Mouse (Mus musculus) hindlimb bud, embryonic 11.5 days (tissue): ENCODE measurements around the gene Crebl2.

ENCODE experiments used
- DNase-seq: peaks from one replicate; pipeline ENCODE4 v3.0.0-alpha.2; 2012; ENCODE audit warnings: low read depth, low spot score; ENCODE audit errors: extremely low spot score

Gene Crebl2

DNA sequence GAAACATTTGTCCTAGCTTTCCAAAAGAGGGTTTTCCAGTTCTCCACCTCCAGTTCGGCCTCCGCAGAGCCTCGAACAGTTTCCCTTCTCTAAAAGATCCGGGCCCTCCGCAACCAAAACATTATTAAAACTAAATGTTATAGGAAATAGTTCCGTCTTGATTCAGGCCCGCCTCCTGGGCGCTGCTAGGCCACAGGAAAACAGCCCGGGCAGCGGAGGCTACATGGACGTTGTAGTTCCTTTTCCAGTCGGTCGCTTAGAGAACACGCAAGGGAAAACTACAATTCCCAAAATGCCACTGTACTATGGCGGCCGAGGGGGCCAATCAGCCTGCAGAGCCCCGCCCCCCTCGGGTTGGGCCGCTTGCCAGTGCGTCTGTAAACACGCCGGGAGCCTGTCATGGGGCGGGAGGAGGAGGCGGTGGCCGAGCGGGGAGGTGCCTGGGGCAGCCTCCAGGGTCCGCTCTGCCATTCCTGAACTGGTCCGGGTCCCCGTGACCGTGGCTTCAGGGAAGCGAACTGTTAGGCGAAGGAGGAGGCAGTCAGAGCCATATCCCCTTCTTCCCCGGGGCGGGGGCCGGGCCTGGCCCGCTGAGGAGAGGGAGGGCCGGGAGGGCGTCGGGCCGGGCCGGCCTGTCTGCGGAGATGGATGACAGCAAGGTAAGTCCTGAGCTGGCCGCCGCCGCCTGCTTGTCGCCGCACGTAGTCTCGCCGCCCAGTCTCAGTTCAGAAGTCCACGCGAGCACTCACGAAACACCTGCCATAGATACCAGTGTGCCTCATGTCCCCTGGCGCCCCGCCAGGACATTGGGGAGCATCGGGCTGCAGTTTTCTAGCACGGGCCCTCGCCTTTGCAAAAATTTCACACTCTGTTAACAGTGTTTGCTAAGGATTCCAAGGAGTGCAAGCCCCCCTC is at the start of gene Crebl2:
Gene Crebl2 (plus strand): TSS at position 369 of the 915 bp plus-strand sequence.
- DNase-seq: peak; percentile 85

DNA sequence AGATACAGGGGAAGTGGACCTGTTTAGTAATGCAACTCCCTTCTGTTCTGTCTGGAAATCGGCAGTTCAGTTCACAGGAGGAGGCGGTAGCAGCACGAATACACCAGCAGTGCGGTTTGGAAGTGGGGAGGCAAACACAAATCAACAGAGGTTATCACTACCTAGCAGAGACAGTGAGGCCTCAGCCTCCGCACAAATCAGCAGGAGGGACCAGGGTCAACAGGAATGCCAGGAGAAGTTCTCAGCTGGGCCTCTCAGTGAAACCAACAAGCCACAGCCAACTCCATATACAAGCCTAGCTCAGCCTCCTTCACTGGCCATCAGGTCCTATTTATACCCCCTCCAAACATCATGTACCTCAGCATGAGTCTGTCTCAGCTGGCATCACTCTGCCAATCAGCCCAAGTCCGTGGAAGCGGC is 48.5 kb upstream of the Crebl2 start:
- DNase-seq: no peak

DNA sequence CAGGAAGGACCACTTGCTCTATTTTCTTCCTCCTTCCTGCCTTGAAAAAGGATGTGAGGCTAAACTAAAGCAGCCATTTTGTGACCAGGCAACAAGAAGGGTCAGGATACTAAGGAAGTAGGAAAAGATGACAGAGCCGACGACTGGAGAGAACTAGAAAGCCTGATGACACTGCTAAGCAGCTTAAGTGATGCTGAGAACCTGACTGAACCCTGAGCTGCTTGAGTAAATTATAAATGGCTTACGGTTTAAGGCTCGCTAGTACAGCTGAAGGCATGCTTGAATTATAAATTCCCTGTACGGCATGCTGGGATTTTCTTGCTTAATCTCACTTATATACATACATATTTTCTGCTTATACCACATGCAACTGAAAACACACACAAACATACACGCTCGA is 47.1 kb upstream of the Crebl2 start:
- no peak for DNase-seq

DNA sequence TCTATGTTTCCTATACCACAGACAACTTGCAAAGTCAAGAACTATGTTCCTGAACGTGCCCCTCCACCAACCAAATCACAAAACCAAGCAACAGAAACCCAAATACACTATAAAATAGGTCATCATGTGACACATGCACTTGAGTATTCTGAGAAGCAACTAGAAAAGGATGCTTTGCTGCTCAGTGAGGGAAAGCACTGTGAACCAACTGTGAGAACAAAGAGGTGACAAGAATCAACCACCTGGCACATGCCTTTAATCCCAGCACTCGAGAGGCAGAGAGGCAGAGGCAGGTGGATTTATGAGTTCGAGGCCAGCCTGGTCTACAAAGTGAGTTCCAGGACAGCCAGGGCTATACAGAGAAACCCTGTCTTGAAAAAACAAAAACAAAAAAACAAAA is 43.5 kb upstream of the Crebl2 start:
- no peak for DNase-seq

DNA sequence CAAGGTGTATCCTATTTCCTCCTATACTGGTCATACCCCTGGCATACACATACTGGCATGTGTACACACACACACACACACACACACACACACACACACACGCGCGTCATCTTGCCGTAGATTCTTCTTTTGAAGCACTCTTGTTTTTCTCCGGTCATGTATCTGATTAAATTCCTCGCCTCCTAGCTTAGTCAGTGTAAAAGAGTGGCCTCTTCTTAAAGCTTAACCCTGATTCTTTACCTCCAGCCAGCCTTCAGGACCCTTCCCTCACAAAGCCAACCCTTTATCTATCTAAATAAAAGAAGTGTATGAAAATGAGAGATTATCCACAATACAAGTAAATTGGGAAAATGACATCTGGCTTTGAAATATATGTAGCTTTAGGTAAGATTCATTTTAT is 40.9 kb upstream of the Crebl2 start:
- DNase-seq: no peak

DNA sequence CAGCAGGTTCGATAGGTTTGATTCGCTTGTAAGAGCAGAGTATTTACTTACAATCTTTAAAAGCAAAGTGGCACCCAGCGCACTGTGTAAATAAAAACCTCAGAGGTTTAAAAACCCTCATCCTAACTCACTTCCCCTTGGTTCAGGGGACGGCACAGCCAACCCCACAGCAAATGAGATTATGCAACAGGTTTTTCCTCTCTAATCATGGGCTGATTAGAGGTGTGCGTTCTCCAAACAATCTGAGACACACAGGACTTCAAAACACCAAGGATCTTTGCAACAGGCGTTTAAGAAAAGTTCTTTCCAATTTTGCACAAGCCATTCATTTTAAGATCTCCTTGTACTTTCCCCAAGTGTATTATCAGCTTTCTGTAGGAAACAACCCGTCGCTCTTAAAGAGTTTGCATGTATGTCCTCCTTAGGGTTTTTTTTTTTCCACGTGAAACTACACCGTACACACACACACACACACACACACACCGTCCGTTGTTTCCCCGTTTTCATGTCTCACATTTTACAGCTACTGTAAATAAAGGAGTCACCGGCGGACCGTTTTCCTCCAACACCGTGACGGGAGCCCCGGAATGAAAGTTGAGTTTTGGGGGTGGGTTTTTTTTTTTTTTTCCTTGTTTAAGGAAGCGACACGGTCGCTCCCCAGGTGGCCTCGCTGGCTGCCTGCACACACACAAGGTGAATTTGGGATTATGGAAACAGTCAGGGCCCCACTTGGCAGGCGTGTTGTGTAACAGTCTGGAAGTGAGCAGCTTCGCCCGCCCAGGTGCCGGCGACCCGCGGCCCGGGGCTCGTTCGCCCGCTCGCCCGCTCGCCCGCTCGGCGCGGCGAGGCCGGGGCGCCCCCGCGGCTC is 38.5 kb upstream of the Crebl2 start:
- no peak for DNase-seq

DNA sequence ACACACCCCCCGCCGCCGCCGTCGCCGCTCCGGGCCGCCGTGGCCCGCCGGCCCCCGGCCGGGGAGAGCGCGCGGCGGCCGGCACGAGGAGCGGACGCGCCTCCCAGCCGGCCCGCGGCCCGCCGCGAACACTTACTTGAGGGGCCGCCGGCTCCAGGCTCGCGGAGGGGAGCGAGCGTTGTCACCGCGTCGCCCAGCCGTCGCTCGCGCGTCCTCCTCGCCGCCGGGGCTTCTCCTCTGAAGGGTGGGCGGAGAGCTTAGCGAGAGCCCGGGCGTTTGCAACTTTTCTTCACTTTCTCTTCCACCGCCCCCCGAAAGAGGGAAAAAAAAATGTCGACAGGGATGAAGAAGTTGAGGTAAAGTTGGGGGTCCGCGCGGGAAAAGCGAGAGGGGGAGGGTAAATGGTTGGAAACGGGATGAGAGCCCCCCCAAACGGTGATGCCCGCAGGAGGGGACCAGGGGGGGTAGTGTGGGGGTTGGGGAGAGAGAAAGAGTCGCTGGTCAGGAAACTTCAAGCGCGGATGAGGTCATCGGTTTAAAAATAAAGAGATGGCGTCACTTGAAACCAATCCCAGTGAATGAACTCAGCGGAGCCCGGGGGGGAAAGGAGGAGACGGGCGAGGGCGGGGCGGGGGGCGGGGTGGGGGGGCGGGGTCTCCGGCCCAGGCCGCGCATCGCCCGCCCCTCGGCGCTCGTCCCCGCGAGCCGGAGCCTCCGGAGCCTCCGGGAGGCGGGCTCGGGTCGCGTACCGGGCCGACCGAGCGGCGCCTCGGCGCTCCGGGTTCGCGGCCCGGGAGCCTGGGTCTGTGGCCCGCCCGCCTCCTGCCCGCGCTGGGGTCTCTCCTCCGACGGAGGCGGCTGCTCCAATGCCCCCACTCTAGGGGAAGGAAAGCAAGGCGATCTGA is 37.6 kb upstream of the Crebl2 start, which contains the start of gene Dusp16:
Gene Dusp16 (minus strand): TSS at position 485 of the 905 bp plus-strand sequence.
- DNase-seq: peak; percentile 83

DNA sequence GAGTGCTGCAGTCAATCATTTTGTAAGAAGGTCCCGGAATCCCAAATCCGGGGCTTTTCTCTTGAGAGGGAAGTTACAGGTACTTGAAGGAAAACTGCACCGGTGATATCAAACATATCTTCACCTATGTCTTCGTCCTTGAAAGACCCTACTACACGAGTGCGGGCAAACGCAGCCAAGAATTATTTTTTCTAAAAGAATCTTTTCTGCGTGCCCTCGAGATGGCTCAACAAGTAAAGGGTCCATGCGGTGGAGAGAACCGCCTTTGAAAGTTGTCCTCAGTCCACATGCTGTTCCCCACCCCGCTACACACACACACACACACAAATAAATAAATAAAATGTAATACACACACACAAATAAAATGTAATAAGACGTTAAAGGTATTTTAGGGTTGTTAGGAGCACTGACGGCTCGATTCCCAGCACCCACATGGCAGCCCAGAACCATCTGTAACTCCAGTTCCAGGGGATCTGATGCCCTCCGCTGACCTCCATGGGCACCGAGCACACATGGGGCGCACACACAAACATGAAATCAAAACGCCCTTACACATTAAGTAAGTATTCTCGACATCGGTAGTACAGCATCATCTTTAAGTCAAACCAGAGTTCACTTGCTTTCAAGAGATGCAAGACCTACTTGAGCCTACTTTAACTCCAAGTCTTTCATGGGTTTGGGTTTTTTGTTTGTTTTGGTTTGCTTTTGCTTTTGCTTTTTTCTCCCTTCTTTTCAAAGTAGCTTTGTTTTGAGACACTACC is 36.7 kb upstream of the Crebl2 start:
- no peak for DNase-seq

DNA sequence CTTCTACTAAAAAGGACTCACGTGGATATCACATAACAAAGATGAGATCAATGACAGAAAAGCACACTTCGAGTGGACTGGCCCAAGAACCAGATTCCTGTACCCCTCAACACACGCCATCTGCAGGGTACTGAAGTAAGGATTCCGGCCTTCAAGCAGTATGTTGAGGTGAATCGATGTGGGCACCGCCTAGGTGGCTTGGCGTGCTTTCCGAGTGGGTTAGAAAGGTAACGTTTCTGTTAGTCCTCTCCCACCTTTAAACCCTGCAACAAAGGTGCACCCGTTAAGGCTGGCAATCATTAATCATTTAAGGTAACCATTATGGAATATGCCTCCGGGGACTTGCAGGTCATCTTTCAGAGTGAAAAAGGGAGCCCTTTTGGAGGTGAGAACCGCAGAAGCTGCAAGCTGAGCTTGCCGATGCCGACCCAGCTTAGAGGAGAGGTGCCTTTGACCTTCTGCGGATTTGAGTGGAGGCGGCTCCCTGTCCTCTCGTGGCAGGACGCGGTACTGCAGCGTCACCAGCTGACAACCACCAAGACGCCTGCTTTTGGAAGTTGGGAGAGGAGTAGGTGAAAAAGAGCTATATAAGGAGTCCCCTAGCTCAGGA is 35.9 kb upstream of the Crebl2 start:
- no peak for DNase-seq

DNA sequence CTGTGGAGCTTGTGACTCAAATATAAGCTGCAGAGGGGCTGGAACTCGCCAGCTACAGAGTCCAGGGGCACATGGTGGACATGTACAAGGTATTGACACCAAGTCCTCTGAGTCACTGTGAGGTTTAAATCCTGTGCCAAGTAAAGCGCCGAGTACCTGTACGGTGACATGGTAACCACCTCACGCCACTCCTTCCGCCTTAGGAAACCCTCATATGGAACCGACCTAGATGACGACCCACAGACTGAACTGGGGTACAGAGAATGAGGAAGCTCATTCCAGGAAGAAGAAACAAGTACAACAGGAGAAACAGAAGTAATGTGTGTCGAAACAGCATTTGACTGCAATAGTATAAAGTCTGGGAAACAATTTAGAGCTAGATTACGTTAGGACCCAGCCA is 33.7 kb upstream of the Crebl2 start:
- no peak for DNase-seq

DNA sequence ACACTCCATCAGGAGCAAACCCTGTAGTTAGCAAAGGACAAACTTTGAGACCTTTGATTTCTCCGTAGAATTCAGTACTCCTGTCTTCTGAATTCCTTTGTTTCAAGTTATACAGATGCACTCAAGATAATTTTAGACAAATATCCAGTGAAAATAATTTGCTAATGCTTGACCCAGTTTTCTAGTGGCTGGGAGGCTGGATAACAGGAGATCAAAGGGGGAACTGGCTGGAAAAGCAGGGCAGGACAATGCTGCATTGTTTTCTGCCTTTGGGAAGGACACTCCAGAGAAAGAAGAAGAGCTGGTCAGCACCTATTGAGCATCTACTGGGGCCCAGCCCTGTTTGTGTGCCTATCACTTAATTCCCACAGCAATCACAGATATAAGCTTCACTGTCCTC is 28.5 kb upstream of the Crebl2 start:
- no peak for DNase-seq

DNA sequence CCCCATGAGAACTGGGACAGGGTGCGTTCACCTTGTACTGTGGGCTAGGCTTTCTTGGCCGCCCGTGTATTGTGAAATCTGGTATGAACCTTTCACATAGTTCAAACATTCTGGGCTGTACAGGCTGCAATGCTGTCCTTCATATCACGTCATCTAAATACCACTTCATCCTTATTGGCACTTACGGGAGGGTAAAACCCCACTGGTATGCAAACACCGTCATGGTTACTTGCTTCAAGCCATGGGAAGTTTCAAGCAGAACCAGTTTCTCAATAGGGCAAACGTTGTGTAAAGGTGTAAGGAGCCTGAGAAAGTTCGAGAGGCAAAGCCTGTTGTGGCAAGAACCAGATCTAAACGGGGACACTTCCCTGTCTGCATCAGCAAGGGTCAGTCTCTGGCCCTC is 27.3 kb upstream of the Crebl2 start:
- no peak for DNase-seq

DNA sequence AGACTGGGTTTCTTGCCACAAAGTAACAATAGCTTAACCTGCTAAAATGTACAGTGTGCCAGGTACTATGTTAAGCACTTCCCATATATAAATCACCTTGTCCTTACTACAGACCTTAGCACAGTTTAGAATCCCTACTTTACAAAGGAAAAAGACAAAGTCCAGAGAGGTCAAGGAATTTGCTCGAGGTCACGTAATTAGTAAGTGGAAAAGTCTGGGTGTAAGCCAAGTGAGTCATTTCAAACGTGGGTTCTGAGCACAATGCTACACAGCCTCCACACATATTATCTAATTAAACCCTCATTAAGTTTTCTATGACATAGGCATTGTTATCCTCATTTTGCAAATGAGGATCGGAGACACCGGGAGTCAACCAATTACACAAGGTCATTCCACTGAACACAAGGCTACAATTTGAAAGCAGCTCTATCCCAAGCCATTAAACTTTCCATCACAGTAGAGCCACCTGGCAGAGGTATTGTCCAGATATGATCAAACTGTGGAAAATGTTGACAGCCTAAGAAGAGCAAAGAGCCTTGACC is 25.1 kb upstream of the Crebl2 start:
- no peak for DNase-seq

DNA sequence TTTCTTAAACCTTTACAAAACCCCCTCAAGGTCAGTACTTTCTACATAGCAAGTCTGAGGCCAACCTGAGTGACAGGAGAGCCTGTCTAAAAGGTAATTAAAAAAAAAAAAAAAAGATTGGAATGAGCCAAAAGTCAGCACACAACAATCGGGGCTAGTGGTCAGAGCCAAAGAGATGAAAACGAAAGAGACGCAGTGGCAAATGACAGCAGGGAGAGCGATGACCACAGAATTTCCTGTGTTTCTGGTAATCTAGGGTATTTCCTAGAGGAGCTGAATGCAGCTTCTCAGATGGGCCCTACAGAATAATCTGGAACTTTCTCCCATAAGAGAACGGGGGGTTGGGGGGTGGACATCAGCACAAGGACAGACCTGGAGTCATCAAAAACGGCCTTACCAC is 23.8 kb upstream of the Crebl2 start:
- no peak for DNase-seq

DNA sequence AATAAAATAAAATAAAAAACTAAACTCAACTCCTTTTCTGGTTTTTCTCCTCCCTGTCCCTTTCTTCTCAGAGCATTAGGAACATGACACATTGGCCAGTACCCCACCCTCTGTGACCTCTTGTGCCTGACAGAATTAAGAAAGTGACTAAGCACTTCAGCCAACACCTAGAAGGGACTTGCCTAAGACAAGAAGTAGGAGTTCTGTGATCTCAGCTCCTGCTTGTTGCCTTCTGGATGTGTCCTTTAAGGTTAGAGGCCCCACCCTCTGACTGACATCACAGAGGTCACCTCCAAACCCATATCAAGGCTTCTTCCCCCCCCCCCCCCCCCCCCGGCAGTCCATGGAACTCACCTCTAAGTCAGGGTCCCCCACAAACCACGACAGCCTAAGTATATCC is 22.9 kb upstream of the Crebl2 start:
- no peak for DNase-seq

DNA sequence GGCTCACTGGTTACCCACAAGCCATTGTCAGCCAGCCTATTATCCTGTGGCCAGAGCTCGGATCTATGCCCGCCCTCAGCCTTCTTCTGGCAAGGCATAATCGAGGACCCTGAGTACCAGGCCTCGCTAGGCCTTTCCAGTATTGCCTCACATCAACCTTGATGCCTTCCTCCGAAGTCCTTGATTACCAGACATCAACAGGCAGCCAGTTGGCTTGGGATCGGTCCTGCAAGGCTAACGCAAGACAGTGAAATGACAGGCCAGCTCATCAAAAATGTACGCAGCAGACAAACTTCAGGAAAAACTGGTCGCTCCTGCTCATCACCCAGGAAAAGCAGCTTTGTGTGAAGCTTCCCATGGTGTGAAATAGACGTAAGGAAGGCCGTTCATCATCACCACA is 22.2 kb upstream of the Crebl2 start:
- DNase-seq: no peak

DNA sequence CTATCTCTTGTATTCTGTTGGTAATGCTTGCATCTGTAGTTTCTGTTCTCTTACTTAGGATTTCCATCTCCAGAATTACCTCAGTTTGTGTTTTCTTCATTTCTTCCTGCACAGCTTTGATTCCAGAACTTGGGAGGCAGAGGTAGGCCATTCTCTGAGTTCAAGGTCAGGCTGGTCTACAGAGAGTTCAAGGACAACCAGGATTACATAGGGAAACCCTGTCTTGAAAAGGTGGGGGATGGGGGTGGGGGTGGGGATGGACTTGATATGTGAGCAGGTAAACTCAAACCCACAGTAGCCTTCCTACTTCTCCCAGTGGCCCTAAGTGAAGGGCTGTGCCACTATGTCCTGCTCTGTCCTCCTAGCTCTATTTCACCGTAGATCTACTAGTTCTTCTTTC is 16.9 kb upstream of the Crebl2 start:
- no peak for DNase-seq

DNA sequence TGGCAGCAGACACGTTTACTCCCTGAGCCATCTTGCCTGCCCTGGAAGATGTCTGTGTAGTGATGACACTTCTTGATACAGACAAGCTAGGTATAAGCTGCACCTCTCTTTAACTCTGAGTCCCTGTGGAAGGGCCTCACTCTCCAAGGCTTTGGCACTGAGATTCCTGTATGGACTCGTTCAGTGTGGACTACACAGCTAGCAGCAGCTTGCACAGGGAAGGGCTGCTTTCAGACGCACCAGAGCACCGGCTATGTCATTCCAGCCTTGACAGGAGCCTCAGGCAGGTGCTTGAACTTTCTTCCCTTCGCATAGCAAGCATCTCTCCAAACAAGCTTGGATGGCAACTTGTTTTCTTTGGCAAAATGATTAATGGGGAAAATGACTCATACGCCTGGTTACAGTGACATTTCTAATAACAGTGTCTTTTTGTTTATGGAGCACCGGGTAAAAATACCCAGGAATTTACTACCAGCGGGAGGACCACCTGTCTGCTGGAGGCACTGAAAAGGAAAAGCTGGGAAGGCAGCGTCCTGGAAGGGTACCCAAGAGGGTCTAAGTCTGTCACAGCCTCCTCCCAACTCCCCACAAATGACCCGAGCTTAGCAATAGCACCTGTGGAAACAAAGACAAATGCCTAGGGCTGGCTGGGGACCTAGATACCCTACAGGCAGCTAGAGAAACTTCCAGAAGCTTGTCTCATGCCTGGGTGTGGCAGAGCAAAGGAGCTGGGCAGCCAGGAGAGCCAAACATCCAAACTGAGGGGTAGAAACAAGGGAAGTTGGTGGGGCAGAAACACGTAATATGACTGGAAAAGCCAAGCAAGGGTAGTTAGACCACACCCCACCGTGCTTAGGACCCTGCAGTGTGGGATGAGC is 12.7 kb upstream of the Crebl2 start:
- no peak for DNase-seq
